Mouse (Mus musculus) brain, embryonic 14.5 days (tissue): Measurements from ENCODE around the gene Ngf. TPM values are rescaled to one million over a fixed set of nuclear protein-coding genes. Genes with fewer than 3 reads are reported as not detected.

Source experiments
- DNase-seq: peaks from one replicate; pipeline ENCODE4 v3.0.0-alpha.2; 2011; ENCODE audit warnings: low read depth
- CTCF ChIP-seq: fragments of 200-500 bp; IDR thresholded peaks from 2 replicates; pipeline ENCODE4 v1.5.1; 2012; ENCODE audit warnings: inconsistent platforms, mild to moderate bottlenecking, moderate library complexity, borderline replicate concordance; ENCODE audit not compliant: insufficient read depth, insufficient read length; ENCODE audit errors: extremely low read depth
- POLR2A ChIP-seq: fragments of 200-500 bp; IDR thresholded peaks from 2 replicates; pipeline ENCODE4 v1.6.1; 2012; ENCODE audit warnings: mild to moderate bottlenecking, inconsistent platforms, borderline replicate concordance; ENCODE audit not compliant: poor library complexity, insufficient read depth, insufficient read length, severe bottlenecking; ENCODE audit errors: extremely low read depth
- polyA plus RNA-seq: library from polyadenylated mRNA; depleted of rRNA; stranded (reverse); fragments of >200 nt; gene quantifications from 2 replicates; pipeline ENCODE4 v1.2.3, GENCODE M21; 2012

Gene Ngf
- polyA plus RNA-seq, 1 experiment = 3.2 TPM

DNA sequence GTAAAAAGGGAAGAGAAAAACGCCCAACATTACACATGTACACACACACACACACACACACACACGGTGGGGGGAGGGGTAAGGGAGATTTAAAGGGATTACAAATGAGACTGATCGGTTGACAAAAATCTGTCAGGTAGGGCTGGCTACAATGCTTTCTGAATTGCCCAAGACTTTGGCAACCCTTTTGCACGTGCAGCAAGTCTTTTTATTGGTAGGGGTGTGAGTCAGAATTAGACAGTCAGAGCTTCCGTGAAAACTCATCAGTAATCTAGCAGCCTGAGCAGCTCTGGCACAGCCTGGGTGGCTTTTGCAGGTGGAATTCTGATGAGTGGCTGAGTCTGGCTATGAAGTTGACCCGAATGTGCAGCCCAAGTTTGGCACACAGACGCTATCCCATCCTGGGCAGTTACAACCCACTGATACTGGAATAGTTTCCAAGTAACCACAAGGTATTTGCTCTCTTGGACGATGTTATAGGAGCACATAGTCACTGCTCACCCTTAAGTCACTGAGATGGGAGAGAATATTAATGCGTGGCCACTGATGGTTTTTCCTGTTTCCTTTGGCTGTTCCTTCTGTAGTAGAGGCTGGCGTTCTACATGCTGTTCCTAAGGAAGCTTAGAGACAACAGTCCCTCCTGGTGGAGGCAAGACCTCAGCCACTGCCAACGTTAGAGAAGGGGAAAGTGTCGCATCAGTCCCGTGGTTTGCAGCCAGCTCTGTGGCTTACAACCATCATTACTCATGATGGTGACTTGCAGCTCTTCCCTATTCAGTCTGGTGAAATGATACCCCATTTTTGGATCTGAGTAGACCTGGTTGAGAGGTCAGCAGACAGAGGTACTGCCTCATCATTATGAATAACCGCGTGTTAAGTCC is 4.8 kb downstream of the Ngf start:
- TF ChIP-seq POLR2A (no peak), CTCF (no peak)
- no peak for DNase-seq

DNA sequence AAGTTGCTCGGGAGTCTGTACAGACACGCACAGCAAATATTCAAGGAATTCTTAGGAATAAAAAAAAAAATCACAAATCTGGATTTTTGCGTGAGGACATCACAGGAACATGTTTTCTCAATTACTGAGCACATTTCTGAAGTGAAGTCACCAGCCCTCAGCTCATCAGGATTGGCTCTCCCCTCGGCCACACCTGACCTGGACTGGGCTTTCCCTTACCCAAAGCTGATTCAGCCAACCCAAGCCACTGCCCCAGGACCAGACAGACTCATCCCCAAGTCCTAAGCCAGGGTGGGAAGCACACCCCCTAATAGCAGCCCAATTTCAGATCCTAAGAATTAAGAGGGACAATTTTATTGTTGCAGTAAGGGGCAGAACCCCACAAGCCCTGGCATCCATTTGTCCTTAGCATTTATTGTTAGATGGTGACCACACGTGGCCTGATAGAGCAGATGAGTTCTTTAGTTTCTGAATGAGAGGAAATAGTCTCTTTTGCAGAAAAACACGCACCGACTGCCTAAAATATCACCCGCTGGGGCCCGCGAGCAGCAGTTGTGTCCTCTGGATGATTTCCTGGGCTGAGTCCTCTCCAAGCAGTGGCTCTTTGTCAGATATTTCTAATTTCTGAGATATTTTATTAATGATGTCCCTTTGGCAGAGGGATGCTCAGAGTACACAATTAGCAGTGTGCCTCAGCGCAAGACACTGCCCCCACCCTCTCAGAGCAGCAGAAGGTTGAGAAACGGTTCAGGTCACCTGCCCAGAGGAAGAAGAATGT is 8.4 kb downstream of the Ngf start:
- DNase-seq = no peak
- no peak for TF ChIP-seq POLR2A
- no peak for TF ChIP-seq CTCF

DNA sequence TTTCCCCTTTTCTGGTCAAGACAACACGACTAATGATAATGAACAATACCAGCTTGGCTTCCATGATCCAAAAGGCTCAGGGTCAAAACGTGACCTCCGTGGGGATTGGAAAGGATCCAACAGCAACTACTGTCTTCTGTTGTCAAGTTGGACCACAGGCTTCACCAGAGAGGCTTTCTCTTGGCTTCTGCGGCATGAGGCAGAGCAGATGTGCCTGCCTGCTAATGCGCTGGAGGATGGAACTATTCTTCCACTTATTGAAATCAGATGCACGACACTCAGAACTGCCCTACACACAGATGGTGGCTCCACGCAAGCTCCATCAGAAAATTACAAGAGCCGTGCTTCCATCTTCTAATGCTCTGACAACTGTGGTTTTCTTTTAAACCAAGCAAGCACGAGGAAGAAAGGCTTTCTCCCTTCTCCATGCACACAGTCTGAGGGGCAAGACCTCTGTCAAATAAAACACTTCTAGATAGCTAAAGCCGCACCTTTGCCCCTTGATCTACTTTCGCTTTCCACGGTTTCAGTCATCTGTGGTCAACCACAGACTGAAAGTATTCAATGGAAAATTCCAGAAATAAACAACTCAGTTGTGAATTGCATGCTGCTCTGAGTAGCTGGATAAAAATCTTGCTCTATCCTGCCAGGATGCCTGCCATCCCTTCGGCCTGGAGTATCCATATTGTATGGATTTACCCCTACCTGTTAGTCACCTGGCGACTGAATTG is 20.8 kb downstream of the Ngf start:
- TF ChIP-seq POLR2A = no peak
- no peak for TF ChIP-seq CTCF
- DNase-seq = no peak

DNA sequence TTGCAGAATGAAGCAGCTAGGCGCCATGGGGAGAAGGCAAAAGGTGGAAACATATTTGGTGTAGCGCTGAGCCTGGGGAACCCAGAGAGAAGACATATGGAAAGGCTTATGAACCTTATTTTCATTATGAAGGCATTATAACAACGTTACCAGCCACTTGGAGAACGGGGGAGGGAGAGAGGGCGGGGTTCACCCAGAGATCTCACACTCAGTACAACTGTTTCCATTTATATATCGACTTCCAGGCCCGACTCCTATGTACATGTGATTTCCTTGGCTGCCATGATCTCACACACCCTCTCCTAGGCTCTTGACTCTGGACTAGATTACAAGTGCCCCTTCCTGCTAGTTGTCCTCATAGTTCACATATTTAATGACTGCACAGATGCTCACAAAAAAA is 28.4 kb downstream of the Ngf start:
- DNase-seq = no peak
- TF ChIP-seq CTCF = no peak
- TF ChIP-seq POLR2A = no peak

DNA sequence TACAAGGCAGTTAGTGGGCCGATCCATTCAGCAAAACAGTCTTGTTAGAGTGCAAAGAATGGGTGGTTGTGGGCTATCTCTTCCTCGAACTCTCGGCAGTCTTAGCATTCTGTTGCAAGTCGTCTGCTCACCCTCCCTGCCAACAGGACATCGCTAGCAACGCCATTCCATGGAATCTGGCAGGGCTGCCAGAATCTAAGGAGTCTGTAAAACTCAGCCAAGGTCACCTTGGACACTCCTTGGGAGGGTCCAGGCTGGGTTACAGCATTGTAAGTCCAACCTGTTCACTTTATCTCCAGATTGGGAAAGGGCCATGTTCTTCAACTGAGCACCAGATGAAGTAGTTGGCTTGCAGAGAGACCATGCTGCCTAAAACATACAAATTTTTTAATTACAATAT is 29.2 kb downstream of the Ngf start:
- TF ChIP-seq CTCF (no peak), POLR2A (no peak)
- no peak for DNase-seq

DNA sequence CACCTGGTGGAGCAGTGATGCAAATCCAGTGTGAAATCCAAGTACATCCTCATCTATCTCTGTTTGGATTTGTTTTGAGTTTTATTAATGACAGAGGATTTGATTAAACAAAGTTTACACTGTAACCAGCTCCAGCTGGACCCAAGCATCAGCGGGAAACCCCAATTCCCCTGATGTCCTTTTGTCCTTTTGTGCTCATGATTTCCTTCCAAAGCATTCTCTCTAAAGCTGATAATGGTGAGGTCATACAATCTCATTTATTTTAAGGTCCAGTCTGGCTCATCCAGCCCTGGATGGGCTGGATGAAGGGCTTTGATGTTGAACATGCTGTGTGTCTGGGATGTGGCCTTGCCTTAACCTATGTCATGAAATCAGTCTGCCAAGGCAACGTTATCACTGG is 30.3 kb downstream of the Ngf start:
- TF ChIP-seq POLR2A (no peak), CTCF (no peak)
- no peak for DNase-seq

DNA sequence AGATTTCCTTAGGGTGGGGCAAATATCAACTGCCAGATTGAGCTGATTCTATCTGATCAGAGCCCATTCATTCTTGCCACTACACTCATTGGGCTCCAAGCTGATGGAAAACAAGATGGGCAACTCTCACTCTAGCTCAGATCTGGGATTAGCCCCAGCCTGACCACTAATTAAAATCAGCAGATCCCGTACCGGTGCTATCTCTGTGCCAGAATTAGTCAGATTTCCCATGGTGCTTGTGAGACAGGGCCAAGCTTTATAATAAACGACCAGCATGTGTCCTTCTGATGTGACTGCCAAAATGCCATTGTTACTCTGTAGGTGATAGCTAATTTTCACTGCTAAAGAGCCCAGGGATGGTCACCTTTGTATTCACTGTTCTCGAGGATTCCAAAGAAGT is 31.5 kb downstream of the Ngf start:
- peak; percentile 56 for DNase-seq
- TF ChIP-seq CTCF (no peak), POLR2A (no peak)

DNA sequence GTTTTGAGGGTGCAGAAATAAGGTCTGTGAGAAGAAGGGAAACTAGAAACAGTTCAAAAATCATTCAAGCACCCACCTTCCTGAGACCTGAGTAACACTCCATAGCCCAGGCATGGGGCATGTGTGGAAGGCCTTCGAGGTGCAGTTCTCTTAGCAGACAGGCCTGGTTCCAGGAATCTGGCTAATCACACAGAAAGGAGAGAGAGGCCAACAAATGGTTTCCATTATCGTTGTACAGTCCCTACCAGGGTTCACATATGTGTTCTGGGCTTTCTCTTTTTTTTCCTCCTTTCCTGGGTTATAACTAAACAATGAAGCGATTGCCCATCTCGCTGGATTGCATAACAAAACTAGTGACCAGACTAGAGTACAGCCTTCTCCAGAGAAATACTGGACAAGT is 35.4 kb downstream of the Ngf start:
- no peak for TF ChIP-seq CTCF
- TF ChIP-seq POLR2A = no peak
- no peak for DNase-seq

DNA sequence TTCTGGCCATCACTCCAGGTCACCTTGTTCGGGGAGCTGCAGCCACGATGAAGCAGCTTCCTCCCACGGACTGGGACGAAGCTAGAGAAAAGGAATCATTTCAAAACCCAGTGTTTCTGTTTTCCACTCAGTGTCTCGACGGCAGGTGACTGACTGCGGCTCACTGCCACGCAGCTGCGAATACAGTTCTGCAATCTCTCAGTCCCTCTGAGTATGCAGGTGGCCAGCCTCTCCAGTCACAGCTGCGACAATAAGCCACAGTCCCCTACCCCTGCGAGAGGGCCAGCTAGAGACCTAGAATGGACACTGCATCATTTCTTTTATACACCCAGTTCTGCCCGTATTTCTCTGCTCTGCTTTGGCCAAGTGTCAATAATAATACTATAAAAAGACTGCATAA is 36.3 kb downstream of the Ngf start:
- TF ChIP-seq CTCF (no peak), POLR2A (no peak)
- DNase-seq = peak; percentile 38

DNA sequence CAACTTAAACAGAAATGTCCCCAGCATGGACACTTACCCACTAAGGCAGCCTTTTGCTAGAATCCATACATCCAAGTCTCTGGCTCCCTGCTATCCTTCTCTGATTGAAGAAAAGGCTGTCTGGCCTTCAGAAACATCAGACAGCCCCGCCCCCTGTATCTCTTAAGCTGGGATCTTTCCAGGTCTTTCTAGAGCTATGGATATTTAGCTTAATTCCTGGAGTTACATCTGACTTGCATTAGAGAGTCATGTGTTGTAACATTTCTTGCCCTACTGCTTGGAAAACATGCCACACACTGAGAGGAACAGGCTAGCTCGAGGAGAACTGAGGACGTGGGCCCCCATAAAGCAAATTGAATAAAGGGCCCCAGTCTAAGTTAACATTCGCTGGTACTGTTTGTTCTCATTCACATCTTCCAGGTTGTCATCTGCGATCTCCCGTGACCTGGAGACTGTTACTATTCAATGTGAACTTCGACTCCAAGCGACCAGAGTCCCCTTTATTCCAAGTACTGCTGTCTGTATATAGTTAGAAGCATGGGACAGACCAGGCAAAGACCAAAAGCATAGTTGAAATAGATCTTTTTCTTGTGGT is 38.0 kb downstream of the Ngf start:
- no peak for DNase-seq
- TF ChIP-seq CTCF = no peak
- TF ChIP-seq POLR2A = no peak

DNA sequence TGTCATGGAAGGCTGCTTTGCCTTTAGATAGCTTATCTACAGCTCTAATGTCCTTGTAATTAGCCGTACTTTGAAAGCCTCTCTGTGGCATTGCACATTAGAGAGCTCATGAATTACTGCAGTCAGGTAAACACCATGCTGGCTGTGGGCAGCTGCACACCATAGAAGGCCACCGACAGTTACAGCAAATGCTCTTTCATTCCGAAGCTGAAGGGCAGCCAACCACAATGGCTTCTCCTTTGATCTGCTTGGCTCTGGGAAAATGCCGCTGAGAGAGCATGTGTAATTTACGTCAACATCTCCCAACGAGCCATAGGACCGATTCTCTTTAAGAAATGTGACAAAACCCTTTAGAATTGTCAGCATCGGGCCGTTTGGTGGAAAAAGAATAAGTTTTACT is 38.7 kb downstream of the Ngf start:
- TF ChIP-seq CTCF = no peak
- TF ChIP-seq POLR2A = no peak
- DNase-seq = peak; percentile 84

DNA sequence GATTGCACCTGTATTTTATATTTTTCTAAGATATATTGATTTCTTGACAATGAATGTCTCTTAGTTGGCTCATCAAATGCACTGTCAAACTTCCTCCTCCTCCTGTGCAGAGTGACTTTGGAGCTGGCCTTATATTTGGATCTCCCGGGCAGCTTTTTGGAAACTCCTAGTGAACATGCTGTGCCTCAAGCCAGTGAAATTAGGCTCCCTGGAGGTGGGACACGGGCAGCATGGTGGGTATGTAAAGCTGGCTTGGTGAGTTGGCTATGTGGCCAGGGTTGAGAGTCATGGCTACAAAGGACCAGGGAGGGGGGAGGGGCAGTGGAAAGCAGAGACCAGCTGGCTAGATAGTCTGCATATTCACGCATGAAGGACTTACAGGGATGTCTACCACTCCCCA is 39.9 kb downstream of the Ngf start:
- TF ChIP-seq CTCF = no peak
- no peak for TF ChIP-seq POLR2A
- no peak for DNase-seq
